Mouse (Mus musculus) ES-Bruce4 (cell line): ENCODE data around the gene Coro1b.
"Not testable (repeated sequence)": the region's sequence is repeated elsewhere in the genome, so short reads cannot be mapped to it uniquely, and the experiment has no call there.

Source experiments
- CTCF ChIP-seq: IDR thresholded peaks from one replicate; pipeline ENCODE4 v1.8.1; 2011; ENCODE audit warnings: low read depth, low read length
- EP300 ChIP-seq: IDR thresholded peaks from 2 replicates; pipeline ENCODE4 v1.6.1; 2011; ENCODE audit warnings: low read depth, low read length; ENCODE audit not compliant: insufficient read depth
- POLR2A ChIP-seq: IDR thresholded peaks from one replicate; pipeline ENCODE4 v1.8.1; 2011; ENCODE audit warnings: low read length; ENCODE audit not compliant: insufficient read depth

GRCm38 (mm10) chr19:4135229-4135962 is 13.0 kb upstream of the Coro1b start:
- TF ChIP-seq CTCF, POLR2A, EP300: not testable (repeated sequence)
